1 mouse cellular context compared by ENCODE assay signal in the genomic region with DNA sequence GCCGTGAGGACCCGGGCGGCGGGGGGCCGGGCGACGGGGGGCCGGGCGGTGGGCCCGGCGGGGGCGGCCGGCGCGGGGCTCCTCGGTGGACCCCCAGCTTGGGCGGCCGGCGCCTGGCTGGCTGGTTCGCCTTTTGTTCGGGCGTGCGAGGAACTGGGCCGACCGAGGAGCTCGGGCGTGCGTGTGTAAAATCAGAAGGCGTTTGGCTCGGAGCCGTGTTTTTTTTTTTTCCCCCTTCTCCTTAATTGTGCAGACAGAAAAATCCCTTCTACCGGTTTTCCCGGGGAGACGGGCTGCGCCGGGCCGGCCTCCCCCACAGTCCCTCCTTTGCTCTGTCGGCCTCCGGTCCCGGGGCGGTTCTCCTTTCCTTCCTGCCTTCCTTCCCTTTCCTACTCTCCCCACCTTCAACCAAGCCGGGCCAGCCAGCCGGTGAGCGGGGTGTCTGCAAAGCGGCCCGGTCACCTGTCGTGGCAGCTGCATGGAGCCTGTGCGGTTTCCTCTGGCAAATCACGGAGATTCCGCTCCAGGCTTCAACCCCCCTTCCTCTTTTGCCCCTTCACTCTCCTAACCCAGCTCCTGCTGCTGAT.
A peak's percentile ranks its signal among the peaks of the same experiment; 100 is the strongest.
TF ChIP-seq lines count a peak whose summit lies in the region.

No protein-coding gene starts in this region.

TF ChIP-seq in C2C12, 6 proteins besides CTCF, POLR2A, EP300 and RAD21:
- TF ChIP-seq FOSL1 (IDR thresholded peaks at IDR 0.05; ENCODE audit: insufficient read depth, low read length, poor library complexity, severe bottlenecking), result no peak
- peak; percentile 38 for TF ChIP-seq MYOD1 (IDR thresholded peaks at IDR 0.05; ENCODE audit: control insufficient read depth, insufficient read length, low read depth)
- TF ChIP-seq CEBPB (IDR thresholded peaks at IDR 0.05; ENCODE audit: low read depth), result no peak
- TF ChIP-seq USF1 (IDR thresholded peaks at IDR 0.05; ENCODE audit: low read depth), result no peak
- no peak for TF ChIP-seq MYOG (IDR thresholded peaks at IDR 0.05; ENCODE audit: control insufficient read depth, extremely low read depth, insufficient read length)
